Mouse (Mus musculus) E14TG2a.4 (cell line): ENCODE data around the gene Samsn1.

ENCODE experiments used
- H3K27me3 ChIP-seq: 2 replicates; pipeline ENCODE4 v1.6.1; 2014; ENCODE audit warnings: low read length, control low read depth; ENCODE audit not compliant: insufficient read depth
- H3K36me3 ChIP-seq: 2 replicates; pipeline ENCODE4 v1.6.1; 2014; ENCODE audit warnings: low read length, control low read depth; ENCODE audit not compliant: insufficient read depth
- H3K4me1 ChIP-seq: replicated peaks from 2 replicates; pipeline ENCODE4 v1.6.1; 2014; ENCODE audit warnings: low read depth, low read length, control low read depth
- H3K4me3 ChIP-seq: replicated peaks from 2 replicates; pipeline ENCODE4 v1.5.1; 2014; ENCODE audit warnings: mild to moderate bottlenecking, low read length
- H3K9me3 ChIP-seq: 2 replicates; pipeline ENCODE4 v1.6.1; 2014; ENCODE audit warnings: low read length, control low read depth
- CTCF ChIP-seq: conservative IDR thresholded peaks from 2 replicates; pipeline ENCODE4 v1.5.1; 2014; ENCODE audit warnings: low read length
- NANOG ChIP-seq: IDR thresholded peaks from 2 replicates; pipeline ENCODE4 v1.6.1; 2014; ENCODE audit warnings: borderline replicate concordance, low read length, mixed read lengths
- POU5F1 ChIP-seq: IDR thresholded peaks from 2 replicates; pipeline ENCODE4 v1.6.1; 2014; ENCODE audit warnings: low read length, borderline replicate concordance

Gene Samsn1

DNA sequence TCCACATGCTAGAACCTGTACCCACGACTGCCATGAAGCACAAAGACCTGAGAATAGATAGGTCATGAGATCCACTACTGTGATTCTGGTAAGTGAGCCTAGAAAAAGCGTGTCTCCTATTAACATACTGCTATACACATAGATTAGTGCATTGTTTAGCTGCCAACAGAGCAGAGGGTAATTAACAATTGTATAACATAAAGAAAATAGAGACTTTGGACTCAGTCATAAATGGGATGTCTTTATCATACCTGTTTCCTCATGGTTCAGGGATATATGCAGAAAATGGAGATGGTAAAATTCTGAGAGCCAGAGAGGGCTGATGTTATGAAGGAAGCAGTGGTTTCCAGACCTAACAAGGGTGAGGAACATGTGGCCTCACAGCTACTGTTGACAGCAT is 95.6 kb downstream of the Samsn1 start:
- no peaks in the 10 kb centered on the region for H3K27me3 ChIP-seq
- no peaks in the 10 kb centered on the region for H3K9me3 ChIP-seq
- no peak overlapping the region for H3K4me3 ChIP-seq
- no peak for TF ChIP-seq NANOG
- TF ChIP-seq POU5F1, result no peak
- no peak for TF ChIP-seq CTCF
- H3K4me1 ChIP-seq, result no peaks in the 10 kb centered on the region
- no peaks in the 10 kb centered on the region for H3K36me3 ChIP-seq

GRCm38 (mm10) chr16:75920870-75921269 is 101.2 kb downstream of the Samsn1 start:
- H3K36me3 ChIP-seq, result no peaks in the 10 kb centered on the region
- H3K4me3 ChIP-seq, result no peak overlapping the region
- TF ChIP-seq POU5F1 (no peak), CTCF (no peak), NANOG (no peak)
- no peaks in the 10 kb centered on the region for H3K27me3 ChIP-seq
- H3K4me1 ChIP-seq, result no peaks in the 10 kb centered on the region
- H3K9me3 ChIP-seq, result no peaks in the 10 kb centered on the region

DNA sequence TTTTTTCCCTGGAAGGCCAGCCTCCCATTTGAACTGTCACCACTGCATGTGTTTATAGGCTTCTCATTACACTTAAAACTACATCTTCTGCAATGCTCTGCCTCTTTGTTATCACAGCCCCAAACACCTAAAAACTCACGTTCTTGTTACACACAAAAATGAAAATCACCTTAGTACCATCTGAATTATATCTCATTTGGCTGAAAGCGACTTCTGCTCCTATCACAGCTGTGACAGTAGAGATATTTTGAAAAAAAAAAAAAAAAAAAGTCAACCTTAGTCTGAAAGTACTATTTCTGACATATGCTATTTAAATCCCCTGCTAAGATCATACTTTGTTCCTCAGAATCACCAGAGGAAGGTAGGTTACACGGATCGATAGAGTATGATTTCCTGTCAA is 102.8 kb downstream of the Samsn1 start:
- H3K4me3 ChIP-seq, result no peak overlapping the region
- TF ChIP-seq POU5F1, result no peak
- no peaks in the 10 kb centered on the region for H3K27me3 ChIP-seq
- H3K4me1 ChIP-seq, result no peaks in the 10 kb centered on the region
- no peaks in the 10 kb centered on the region for H3K36me3 ChIP-seq
- no peaks in the 10 kb centered on the region for H3K9me3 ChIP-seq

- TF ChIP-seq POU5F1 (no peak), NANOG (no peak), CTCF (no peak)
- Histone ChIP-seq H3K4me1 (no peaks in the 10 kb centered on the region), H3K9me3 (no peaks in the 10 kb centered on the region), H3K27me3 (no peaks in the 10 kb centered on the region), H3K36me3 (no peaks in the 10 kb centered on the region), H3K4me3 (no peak overlapping the region)
These were observed 104.4 kb downstream of the Samsn1 start for GRCm38 (mm10) chr16:75917712-75918111.

GRCm38 (mm10) chr16:75912051-75912450 is 110.0 kb downstream of the Samsn1 start:
- no peaks in the 10 kb centered on the region for H3K27me3 ChIP-seq
- no peak for TF ChIP-seq CTCF
- TF ChIP-seq NANOG, result no peak
- no peak for TF ChIP-seq POU5F1
- no peak overlapping the region for H3K4me3 ChIP-seq
- H3K4me1 ChIP-seq, result no peaks in the 10 kb centered on the region
- H3K36me3 ChIP-seq, result no peaks in the 10 kb centered on the region
- no peaks in the 10 kb centered on the region for H3K9me3 ChIP-seq

DNA sequence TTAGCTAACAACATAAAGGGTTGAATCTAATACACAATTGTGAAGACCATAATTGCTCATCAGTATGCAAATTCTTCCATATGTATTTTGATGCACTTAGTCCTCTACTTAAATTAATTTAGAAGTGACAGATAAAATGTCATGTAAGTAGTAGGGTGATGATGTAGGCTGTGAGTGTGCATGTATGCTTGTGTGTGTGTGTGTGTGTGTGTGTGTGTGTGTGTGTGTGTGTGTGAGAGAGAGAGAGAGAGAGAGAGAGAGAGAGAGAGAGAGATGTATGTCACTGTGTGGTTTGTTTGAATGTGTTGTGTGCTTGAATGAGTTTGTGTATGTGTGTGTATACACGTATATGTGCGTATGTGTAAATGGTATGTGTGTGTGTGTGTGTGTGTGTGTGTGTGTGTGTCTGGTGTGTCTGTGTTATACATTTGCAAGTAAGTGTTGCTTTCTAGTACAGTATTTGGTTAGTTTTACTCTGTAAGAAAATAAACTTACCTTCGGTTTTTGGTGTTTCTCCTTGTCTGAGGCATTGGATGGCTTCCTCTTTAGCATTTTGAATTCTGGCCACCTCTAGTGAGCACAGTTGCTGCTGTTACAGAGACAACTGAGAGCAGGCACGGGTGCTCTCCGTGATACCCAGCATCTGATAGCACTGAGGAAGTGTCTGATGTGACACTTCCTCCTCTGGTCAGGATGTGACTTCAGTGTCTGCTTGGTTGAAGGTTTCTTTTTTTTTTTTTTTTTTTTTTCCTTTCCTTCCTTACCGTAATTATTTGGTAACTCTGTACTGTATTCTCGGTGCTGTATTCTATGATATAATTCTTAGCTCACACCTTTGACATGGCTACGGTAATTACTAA is 113.2 kb downstream of the Samsn1 start:
- no peak overlapping the region for H3K4me3 ChIP-seq
- no peaks in the 10 kb centered on the region for H3K9me3 ChIP-seq
- no peaks in the 10 kb centered on the region for H3K4me1 ChIP-seq
- TF ChIP-seq POU5F1, result no peak
- TF ChIP-seq CTCF, result no peak
- no peak for TF ChIP-seq NANOG
- no peaks in the 10 kb centered on the region for H3K36me3 ChIP-seq
- no peaks in the 10 kb centered on the region for H3K27me3 ChIP-seq

GRCm38 (mm10) chr16:75906790-75907189 is 115.3 kb downstream of the Samsn1 start:
- Histone ChIP-seq H3K27me3 (no peaks in the 10 kb centered on the region), H3K4me1 (no peaks in the 10 kb centered on the region), H3K9me3 (no peaks in the 10 kb centered on the region), H3K36me3 (no peaks in the 10 kb centered on the region), H3K4me3 (no peak overlapping the region)
- TF ChIP-seq CTCF (no peak), POU5F1 (no peak), NANOG (no peak)

DNA sequence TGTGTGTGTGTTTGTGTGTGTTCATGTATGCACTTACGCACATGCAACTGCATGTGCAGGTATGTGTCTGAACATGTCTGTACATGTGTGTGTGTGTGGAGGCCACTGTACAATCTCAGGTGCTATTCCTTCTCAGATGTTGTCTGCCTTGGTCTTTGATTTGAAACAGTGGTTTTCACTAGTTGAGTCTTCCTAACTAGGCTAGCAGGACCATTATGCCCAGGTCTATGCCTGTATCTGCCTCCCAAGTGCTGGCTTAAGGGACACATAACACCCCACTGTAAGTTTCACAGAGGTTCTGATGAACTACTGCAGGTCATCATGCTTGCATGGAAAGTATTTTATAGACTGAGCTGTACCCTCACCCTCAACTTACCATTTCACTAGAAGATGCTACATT is 115.8 kb downstream of the Samsn1 start:
- H3K9me3 ChIP-seq, result no peaks in the 10 kb centered on the region
- H3K36me3 ChIP-seq, result no peaks in the 10 kb centered on the region
- H3K27me3 ChIP-seq, result no peaks in the 10 kb centered on the region
- no peaks in the 10 kb centered on the region for H3K4me1 ChIP-seq
- H3K4me3 ChIP-seq, result no peak overlapping the region
- TF ChIP-seq NANOG (no peak), CTCF (no peak), POU5F1 (no peak)

DNA sequence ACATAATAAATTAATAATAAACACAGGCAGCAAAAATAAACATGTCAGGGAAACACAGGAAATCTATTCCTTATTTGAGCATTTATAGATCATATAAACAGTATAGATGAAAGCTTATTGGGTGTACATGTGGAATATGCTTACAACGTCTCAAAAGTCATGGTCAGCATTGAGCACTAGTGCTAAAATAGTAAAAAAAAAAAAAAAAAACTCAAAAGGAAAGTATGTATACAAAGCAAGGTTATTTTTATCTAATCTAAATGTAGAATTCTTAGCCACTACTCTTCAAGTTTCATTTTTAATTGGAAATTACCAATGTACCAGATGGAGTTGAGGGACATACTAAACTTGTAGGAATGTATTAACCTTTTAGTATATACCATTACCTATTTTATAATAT is 116.8 kb downstream of the Samsn1 start:
- Histone ChIP-seq H3K4me3 (no peak overlapping the region), H3K4me1 (no peaks in the 10 kb centered on the region), H3K9me3 (no peaks in the 10 kb centered on the region), H3K36me3 (no peaks in the 10 kb centered on the region), H3K27me3 (no peaks in the 10 kb centered on the region)
- TF ChIP-seq NANOG (no peak), CTCF (no peak), POU5F1 (no peak)
